Mouse (Mus musculus) kidney, embryonic 16.5 days (tissue): ENCODE results near the gene Bcl10. TPM values are rescaled to one million over a fixed set of nuclear protein-coding genes. Genes with fewer than 3 reads are reported as not detected.
"Not testable (repeated sequence)": the region's sequence is repeated elsewhere in the genome, so short reads cannot be mapped to it uniquely, and the experiment has no call there.

Experiments
- ATAC-seq: fragments of 200-750 bp; cut with Nextera tagmentation; 2 replicates; pipeline ENCODE4 v1.8.0; 2017; ENCODE audit warnings: moderate TSS enrichment; ENCODE audit not compliant: low FRiP score, low TSS enrichment
- H3K27ac ChIP-seq: fragments of 300-500 bp; sonication (generic); 2 replicates; pipeline ENCODE4 v1.5.1; 2014; ENCODE audit warnings: low read length
- H3K27me3 ChIP-seq: fragments of 300-500 bp; sonication (generic); 2 replicates; pipeline ENCODE4 v1.6.1; 2014; ENCODE audit warnings: low read length, control low read depth, mixed read lengths; ENCODE audit not compliant: insufficient read depth
- H3K36me3 ChIP-seq: fragments of 300-500 bp; sonication (generic); 2 replicates; pipeline ENCODE4 v1.6.1; 2014; ENCODE audit warnings: low read length, control low read depth, mixed read lengths; ENCODE audit not compliant: insufficient read depth
- H3K4me1 ChIP-seq: fragments of 300-500 bp; sonication (generic); 2 replicates; pipeline ENCODE4 v1.6.1; 2014; ENCODE audit warnings: low read length, control low read depth, mixed read lengths; ENCODE audit not compliant: insufficient read depth
- H3K4me2 ChIP-seq: fragments of 300-500 bp; sonication (generic); replicated peaks from 2 replicates; pipeline ENCODE4 v1.6.1; 2014; ENCODE audit warnings: low read depth, low read length
- H3K4me3 ChIP-seq: fragments of 300-500 bp; sonication (generic); 2 replicates; pipeline ENCODE4 v1.5.1; 2014; ENCODE audit warnings: mild to moderate bottlenecking, low read length
- H3K9ac ChIP-seq: fragments of 300-500 bp; sonication (generic); replicated peaks from 2 replicates; pipeline ENCODE4 v1.6.1; 2014; ENCODE audit warnings: low read length
- H3K9me3 ChIP-seq: fragments of 300-500 bp; sonication (generic); 2 replicates; pipeline ENCODE4 v1.6.1; 2016; ENCODE audit warnings: low read length, control low read depth
- WGBS: fragments of 180-500 bp; shearing (Covaris S2); extraction: QIAGEN DNeasy Blood & Tissue Kit; methylation state at CpG from one replicate; pipeline ENCODE4 v1.1.7; 2014; 5-methylcytosine and 5-hydroxymethylcytosine counted together
- polyA plus RNA-seq: library from polyadenylated mRNA; unstranded; fragments of >200 nt; fragmentation: Nextera tagmentation; extraction: Ambion mirVana; gene quantifications from 2 replicates; pipeline ENCODE4 v1.2.1, GENCODE M21; 2015

Gene Bcl10
- polyA plus RNA-seq, 1 experiment from 2014 or later, result 56.2 TPM

GRCm38 (mm10) chr3:145906582-145906981 is 16.0 kb upstream of the Bcl10 start:
- Histone ChIP-seq H3K27ac (no peak overlapping the region), H3K9ac (no peak overlapping the region), H3K27me3 (no peaks in the 10 kb centered on the region), H3K36me3 (no peaks in the 10 kb centered on the region), H3K4me2 (no peak overlapping the region), H3K4me1 (no peaks in the 10 kb centered on the region; the same call in 1 of the 2 replicates), H3K4me3 (no peak overlapping the region), H3K9me3 (no peaks in the 10 kb centered on the region)
- no peak for ATAC-seq
- 86% methylated on average over 9 of the region's 9 CpGs for WGBS

GRCm38 (mm10) chr3:145912512-145912911 is 10.1 kb upstream of the Bcl10 start:
- Histone ChIP-seq H3K4me2 (no peak overlapping the region), H3K27me3 (no peaks in the 10 kb centered on the region), H3K4me3 (no peak overlapping the region), H3K36me3 (no peaks in the 10 kb centered on the region), H3K4me1 (no peaks in the 10 kb centered on the region; the same call in 1 of the 2 replicates), H3K27ac (no peak overlapping the region), H3K9ac (no peak overlapping the region), H3K9me3 (no peaks in the 10 kb centered on the region)
- no peak for ATAC-seq
- 87% methylated on average over 7 of the region's 7 CpGs for WGBS

DNA sequence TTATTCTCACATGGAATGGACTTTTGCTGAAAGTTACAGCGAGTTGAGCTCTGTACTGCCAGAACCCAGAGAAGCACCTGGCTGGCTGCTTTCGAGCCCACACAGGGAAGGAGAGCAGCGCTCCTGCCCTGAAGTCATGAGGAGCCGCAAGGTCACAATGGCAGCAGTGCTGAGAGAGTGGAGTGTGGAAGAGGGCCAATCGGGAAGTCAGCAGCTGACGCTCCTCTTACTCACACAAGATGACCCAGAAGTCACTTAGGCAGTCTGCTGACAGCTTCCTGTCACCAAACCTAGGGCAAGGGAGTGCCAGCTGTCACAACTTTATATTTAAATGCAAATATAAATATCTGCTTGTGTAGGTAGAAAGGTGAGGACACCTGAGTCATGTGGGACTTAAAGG is 9.3 kb upstream of the Bcl10 start:
- Histone ChIP-seq H3K9ac (no peak overlapping the region), H3K9me3 (peaks cover 1% of the 10 kb centered on the region; the same call in 1 of the 2 replicates), H3K4me1 (no peaks in the 10 kb centered on the region), H3K27me3 (no peaks in the 10 kb centered on the region), H3K4me2 (no peak overlapping the region), H3K27ac (no peak overlapping the region), H3K36me3 (no peaks in the 10 kb centered on the region), H3K4me3 (no peak overlapping the region)
- 72% methylated on average over 6 of the region's 6 CpGs for WGBS
- no peak for ATAC-seq

- not testable (repeated sequence) for H3K4me2 ChIP-seq, H3K4me1 ChIP-seq, H3K27me3 ChIP-seq, H3K4me3 ChIP-seq, H3K27ac ChIP-seq, H3K9me3 ChIP-seq, H3K9ac ChIP-seq, H3K36me3 ChIP-seq, ATAC-seq
- WGBS, result 77% methylated on average over 7 of the region's 7 CpGs
These were observed 8.7 kb upstream of the Bcl10 start for GRCm38 (mm10) chr3:145913942-145914341.

GRCm38 (mm10) chr3:145916374-145916773 is 6.2 kb upstream of the Bcl10 start:
- H3K9ac ChIP-seq, result no peak overlapping the region
- H3K36me3 ChIP-seq, result no peaks in the 10 kb centered on the region
- 84% methylated on average over 5 of the region's 5 CpGs for WGBS
- no peak for ATAC-seq
- H3K27ac ChIP-seq, result no peak overlapping the region
- H3K27me3 ChIP-seq, result no peaks in the 10 kb centered on the region
- H3K4me3 ChIP-seq, result no peak overlapping the region
- H3K9me3 ChIP-seq, result peaks cover 6% of the 10 kb centered on the region; the same call in 1 of the 2 replicates
- no peaks in the 10 kb centered on the region for H3K4me1 ChIP-seq
- no peak overlapping the region for H3K4me2 ChIP-seq

DNA sequence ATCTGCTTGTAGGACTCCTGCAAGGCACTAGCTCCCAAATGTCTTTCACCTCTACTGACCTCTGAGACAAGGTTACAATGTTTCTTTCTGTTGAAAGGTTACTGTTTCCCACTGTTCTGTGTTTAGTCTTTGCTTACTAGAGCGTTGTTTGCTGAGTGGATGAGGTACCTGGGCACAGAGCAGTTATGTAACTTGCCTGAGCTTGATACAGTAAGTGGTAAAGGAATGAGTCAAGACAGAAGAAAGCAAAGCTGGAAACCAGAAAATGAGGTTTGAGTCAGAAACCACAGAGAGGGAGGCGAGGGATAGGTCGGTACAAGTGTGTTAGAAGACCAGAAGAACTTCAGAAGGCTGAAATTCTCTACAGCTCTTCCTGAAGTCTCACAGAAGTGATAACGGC is 5.8 kb upstream of the Bcl10 start:
- no peak for ATAC-seq
- no peak overlapping the region for H3K4me3 ChIP-seq
- H3K9me3 ChIP-seq, result peaks cover 6% of the 10 kb centered on the region; the same call in 1 of the 2 replicates
- no peaks in the 10 kb centered on the region for H3K36me3 ChIP-seq
- no peak overlapping the region for H3K27ac ChIP-seq
- WGBS, result 89% methylated on average over 4 of the region's 4 CpGs
- H3K4me2 ChIP-seq, result no peak overlapping the region
- H3K27me3 ChIP-seq, result no peaks in the 10 kb centered on the region
- no peak overlapping the region for H3K9ac ChIP-seq
- H3K4me1 ChIP-seq, result no peaks in the 10 kb centered on the region

DNA sequence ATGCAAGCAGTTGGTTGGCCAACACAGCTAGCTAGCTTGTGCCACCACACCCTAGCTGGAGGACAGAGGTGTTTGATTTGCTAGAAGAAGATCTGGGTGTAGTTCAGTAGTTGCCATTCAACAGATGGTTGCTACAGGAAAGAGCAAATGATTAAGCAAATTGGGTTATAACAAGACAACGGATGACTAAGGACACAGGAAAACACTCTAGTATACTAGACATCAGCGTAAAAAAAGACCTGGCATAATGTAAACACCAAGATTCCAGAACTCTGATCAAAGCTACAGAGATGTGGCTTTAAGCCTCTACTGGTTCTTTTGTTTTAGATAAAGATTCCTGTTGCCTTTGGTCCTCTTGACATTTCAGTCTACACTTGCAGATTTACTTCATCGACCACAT is 367 bp downstream of the Bcl10 start:
- H3K4me1 ChIP-seq, result peaks cover 25% of the 10 kb centered on the region

GRCm38 (mm10) chr3:145923874-145924577 is 1.4 kb downstream of the Bcl10 start:
- Histone ChIP-seq H3K9ac (peak overlapping the region; percentile 92), H3K4me3 (peak overlapping the region; percentile 89), H3K4me1 (peaks cover 25% of the 10 kb centered on the region), H3K36me3 (no peaks in the 10 kb centered on the region), H3K27me3 (no peaks in the 10 kb centered on the region), H3K9me3 (no peaks in the 10 kb centered on the region), H3K4me2 (peak overlapping the region; percentile 61), H3K27ac (peak overlapping the region; percentile 97)
- 0% methylated on average over 45 of the region's 58 CpGs for WGBS
- peak; percentile 100 for ATAC-seq

More for the DNA sequence above, 367 bp downstream of the Bcl10 start:
- H3K27me3 ChIP-seq, result no peaks in the 10 kb centered on the region
- no peak overlapping the region for H3K4me3 ChIP-seq
- H3K4me2 ChIP-seq, result no peak overlapping the region
- no peak for ATAC-seq
- peak overlapping the region; percentile 35; the same call in 1 of the 2 replicates for H3K27ac ChIP-seq
- 63% methylated on average over 3 of the region's 3 CpGs for WGBS
- H3K9ac ChIP-seq, result no peak overlapping the region
- peaks cover 6% of the 10 kb centered on the region; the same call in 1 of the 2 replicates for H3K9me3 ChIP-seq
- no peaks in the 10 kb centered on the region for H3K36me3 ChIP-seq

DNA sequence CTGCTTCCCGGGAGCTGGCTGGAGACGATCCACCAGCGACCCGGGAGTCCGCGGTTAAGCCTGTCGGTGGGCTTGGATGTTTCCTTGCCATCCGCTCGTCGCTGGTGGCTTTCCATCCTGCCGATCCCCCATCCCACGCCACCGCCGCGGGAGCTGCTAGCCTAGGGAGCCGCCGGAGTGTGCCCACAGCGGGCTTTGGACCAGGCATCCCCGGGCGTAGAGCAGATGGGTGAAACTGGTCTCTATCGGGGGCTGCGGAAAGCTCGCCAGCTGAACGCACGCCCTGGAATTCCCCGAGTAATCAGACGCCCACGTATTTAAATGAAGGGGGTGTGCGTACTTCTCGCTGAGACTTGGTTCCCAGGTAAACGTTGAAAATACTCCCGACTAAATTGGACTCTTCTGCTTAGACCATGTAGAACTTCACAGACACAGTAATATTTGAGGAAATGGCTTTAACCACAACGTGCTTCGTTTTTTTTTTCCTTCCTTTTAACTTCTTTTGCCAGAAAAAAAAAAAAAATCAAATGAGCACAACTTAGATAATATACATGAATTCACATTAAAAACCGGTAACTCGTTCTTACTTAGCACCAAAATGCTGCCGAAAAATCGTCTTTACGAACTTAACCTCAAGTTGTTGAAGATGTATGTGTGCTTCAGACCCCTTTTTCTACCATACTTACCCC is 2.2 kb downstream of the Bcl10 start:
- peak overlapping the region; percentile 61 for H3K4me2 ChIP-seq
- peak; percentile 13; the same call in 1 of the 2 replicates for ATAC-seq
- H3K27ac ChIP-seq, result peak overlapping the region; percentile 97
- peak overlapping the region; percentile 92 for H3K9ac ChIP-seq
- no peaks in the 10 kb centered on the region for H3K27me3 ChIP-seq
- H3K36me3 ChIP-seq, result no peaks in the 10 kb centered on the region
- no peaks in the 10 kb centered on the region for H3K9me3 ChIP-seq
- H3K4me3 ChIP-seq, result peak overlapping the region; percentile 89
- H3K4me1 ChIP-seq, result peaks cover 25% of the 10 kb centered on the region
- 3% methylated on average over 39 of the region's 39 CpGs for WGBS

- Histone ChIP-seq H3K4me3 (peak overlapping the region; percentile 89), H3K4me1 (peaks cover 29% of the 10 kb centered on the region), H3K27me3 (no peaks in the 10 kb centered on the region), H3K27ac (no peak overlapping the region), H3K9ac (peak overlapping the region; percentile 48), H3K4me2 (peak overlapping the region; percentile 61), H3K36me3 (no peaks in the 10 kb centered on the region; the same call in 1 of the 2 replicates), H3K9me3 (no peaks in the 10 kb centered on the region)
- no peak for ATAC-seq
- WGBS, result 55% methylated on average over 5 of the region's 5 CpGs
These were observed 2.9 kb downstream of the Bcl10 start for GRCm38 (mm10) chr3:145925506-145925905.
